Mouse (Mus musculus): ENCODE results near the gene Rnf24. TPM values are rescaled to one million over a fixed set of nuclear protein-coding genes. Genes with fewer than 3 reads are reported as not detected.
"Not testable (repeated sequence)": the region's sequence is repeated elsewhere in the genome, so short reads cannot be mapped to it uniquely, and the experiment has no call there.

Rnf24 gene
- polyA plus RNA-seq, 1 experiment, result 14.6 TPM

DNA sequence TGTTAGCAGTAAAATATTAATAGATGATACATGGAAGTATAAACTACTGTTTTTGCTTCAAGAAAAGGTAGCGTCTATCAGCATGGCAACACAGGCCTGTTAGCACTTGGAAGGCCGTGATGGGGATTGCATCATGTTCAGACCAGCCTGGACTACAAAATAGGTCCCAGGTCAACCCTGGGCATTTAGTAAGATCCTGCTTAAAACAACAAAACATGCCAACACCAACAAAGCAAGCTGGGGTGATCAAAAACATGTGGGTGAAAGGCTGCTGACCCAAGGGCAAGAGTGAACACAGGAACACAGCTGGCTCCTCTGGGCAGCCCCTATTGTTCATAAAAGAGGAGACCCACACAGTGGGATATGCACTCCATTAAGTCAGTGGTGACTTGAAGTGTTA, 44.9 kb downstream of the Rnf24 start:
- H3K4me1 ChIP-seq (ENCODE audit: control insufficient read depth, insufficient read depth, low read length), result no peaks in the 10 kb centered on the region
- 72% methylated on average over 2 of the region's 2 CpGs for WGBS
- DNase-seq, result no peak
- H3K27ac ChIP-seq (ENCODE audit: insufficient read depth, low read length), result no peak overlapping the region
- no peaks in the 10 kb centered on the region for H3K27me3 ChIP-seq (ENCODE audit: control insufficient read depth, insufficient read depth, low read length)
- TF ChIP-seq POLR2A (IDR thresholded peaks at IDR 0.05; ENCODE audit: borderline replicate concordance, insufficient read depth, low read length), result no peak
- no peak for TF ChIP-seq CTCF (IDR thresholded peaks at IDR 0.05; ENCODE audit: borderline replicate concordance, insufficient read depth, low read depth, low read length)
- no peak overlapping the region for H3K4me3 ChIP-seq (replicated peaks; ENCODE audit: insufficient read depth, low read depth, low read length)

DNA sequence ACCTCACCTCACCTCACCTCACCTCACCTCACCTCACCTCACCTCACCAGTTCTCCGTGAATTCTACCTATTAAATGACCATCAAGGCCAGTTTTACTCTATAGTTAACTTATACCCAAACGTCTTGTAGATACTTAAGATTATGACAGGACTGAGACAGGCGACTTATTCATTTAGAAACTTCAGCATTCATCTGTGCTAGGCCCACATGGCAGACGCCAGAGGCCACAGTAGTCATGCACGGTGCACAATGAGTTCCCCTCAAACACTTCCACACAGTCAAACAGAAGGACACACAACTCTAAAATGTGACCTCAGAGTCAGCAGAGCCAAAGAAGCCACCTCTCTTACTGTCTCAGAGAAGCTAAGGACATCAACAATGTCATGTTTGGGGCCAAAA, 45.3 kb downstream of the Rnf24 start:
- no peak for DNase-seq
- H3K27me3 ChIP-seq (ENCODE audit: control insufficient read depth, insufficient read depth, low read length), result no peaks in the 10 kb centered on the region
- no peak overlapping the region for H3K4me3 ChIP-seq (replicated peaks; ENCODE audit: insufficient read depth, low read depth, low read length)
- no peaks in the 10 kb centered on the region; the same call in 1 of the 2 replicates for H3K4me1 ChIP-seq (ENCODE audit: control insufficient read depth, insufficient read depth, low read length)
- TF ChIP-seq CTCF (IDR thresholded peaks at IDR 0.05; ENCODE audit: borderline replicate concordance, insufficient read depth, low read depth, low read length) (no peak), POLR2A (IDR thresholded peaks at IDR 0.05; ENCODE audit: borderline replicate concordance, insufficient read depth, low read length) (no peak)
- no peak overlapping the region for H3K27ac ChIP-seq (ENCODE audit: insufficient read depth, low read length)
- WGBS, result 85% methylated on average over 5 of the region's 5 CpGs

DNA sequence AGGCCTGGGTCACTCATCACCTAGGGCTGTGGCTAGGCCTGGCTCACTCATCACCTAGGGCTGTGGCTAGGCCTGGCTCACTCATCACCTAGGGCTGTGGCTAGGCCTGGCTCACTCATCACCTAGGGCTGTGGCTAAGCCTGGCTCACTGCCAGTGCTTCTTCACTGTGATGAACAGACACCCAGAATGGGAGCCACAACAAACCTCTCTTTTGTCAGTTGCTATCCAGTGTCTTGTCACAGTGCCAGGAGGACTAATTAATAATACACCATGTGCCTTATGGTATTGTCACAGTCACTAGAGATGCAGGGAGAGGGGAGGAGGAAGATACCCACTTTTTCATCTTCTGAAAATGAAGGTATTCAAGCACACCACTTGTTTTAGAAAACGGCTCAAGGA, 47.5 kb downstream of the Rnf24 start:
- not testable (repeated sequence) for H3K4me1 ChIP-seq (ENCODE audit: control insufficient read depth, insufficient read depth, low read length); H3K27ac ChIP-seq (ENCODE audit: insufficient read depth, low read length); H3K4me3 ChIP-seq (replicated peaks; ENCODE audit: insufficient read depth, low read depth, low read length); H3K27me3 ChIP-seq (ENCODE audit: control insufficient read depth, insufficient read depth, low read length)
- peak; percentile 34 to 57 for DNase-seq
- WGBS, result 53% methylated on average over 1 of the region's 1 CpGs

DNA sequence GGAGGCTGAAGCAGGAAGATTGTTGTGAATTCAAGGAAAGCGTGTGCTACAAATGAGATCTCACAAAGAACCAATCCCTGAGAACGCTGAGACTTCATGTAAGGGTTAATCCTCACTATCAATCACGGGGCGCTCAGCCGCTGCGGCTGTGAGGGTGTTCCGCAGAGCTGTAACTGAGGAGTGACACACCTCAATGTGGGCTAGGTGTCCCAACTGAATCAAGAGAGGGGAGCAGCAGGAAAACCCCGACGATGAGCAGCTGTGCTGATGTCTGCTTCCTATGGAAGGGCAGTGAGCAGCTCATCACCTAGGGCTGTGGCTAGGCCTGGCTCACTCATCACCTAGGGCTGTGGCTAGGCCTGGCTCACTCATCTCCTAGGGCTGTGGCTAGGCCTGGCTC, 48.2 kb downstream of the Rnf24 start:
- no peak overlapping the region for H3K27ac ChIP-seq (ENCODE audit: insufficient read depth, low read length)
- H3K27me3 ChIP-seq (ENCODE audit: control insufficient read depth, insufficient read depth, low read length), result no peaks in the 10 kb centered on the region
- DNase-seq, result no peak
- TF ChIP-seq CTCF (IDR thresholded peaks at IDR 0.05; ENCODE audit: borderline replicate concordance, insufficient read depth, low read depth, low read length) (no peak), POLR2A (IDR thresholded peaks at IDR 0.05; ENCODE audit: borderline replicate concordance, insufficient read depth, low read length) (no peak)
- WGBS, result 88% methylated on average over 9 of the region's 9 CpGs
- no peak overlapping the region for H3K4me3 ChIP-seq (replicated peaks; ENCODE audit: insufficient read depth, low read depth, low read length)
- H3K4me1 ChIP-seq (ENCODE audit: control insufficient read depth, insufficient read depth, low read length), result no peaks in the 10 kb centered on the region; the same call in 1 of the 2 replicates

DNA sequence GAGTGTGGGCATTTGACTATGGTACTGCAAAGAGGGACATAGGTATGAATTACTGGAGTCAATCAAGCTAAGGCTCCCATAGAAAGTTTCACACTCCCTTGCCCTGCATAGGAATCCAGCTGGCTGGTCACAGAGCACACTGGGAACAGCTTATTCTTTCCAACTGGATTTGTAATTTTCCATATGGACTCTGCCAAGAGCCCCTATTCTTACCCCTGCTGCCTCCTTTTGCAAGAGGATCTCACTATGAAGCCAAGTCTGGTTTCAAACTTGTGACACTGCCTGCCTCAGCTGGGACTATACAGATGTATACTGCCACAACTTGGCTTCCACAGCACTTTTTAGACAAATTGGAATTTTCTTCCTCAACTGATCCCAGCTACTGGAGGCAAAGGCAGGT, 51.1 kb downstream of the Rnf24 start:
- H3K4me1 ChIP-seq (ENCODE audit: control insufficient read depth, insufficient read depth, low read length), result no peaks in the 10 kb centered on the region; the same call in 1 of the 2 replicates
- H3K27ac ChIP-seq (ENCODE audit: insufficient read depth, low read length), result no peak overlapping the region
- H3K27me3 ChIP-seq (ENCODE audit: control insufficient read depth, insufficient read depth, low read length), result no peaks in the 10 kb centered on the region
- no peak for DNase-seq
- no peak for TF ChIP-seq CTCF (IDR thresholded peaks at IDR 0.05; ENCODE audit: borderline replicate concordance, insufficient read depth, low read depth, low read length)
- no peak for TF ChIP-seq POLR2A (IDR thresholded peaks at IDR 0.05; ENCODE audit: borderline replicate concordance, insufficient read depth, low read length)
- no peak overlapping the region for H3K4me3 ChIP-seq (replicated peaks; ENCODE audit: insufficient read depth, low read depth, low read length)

DNA sequence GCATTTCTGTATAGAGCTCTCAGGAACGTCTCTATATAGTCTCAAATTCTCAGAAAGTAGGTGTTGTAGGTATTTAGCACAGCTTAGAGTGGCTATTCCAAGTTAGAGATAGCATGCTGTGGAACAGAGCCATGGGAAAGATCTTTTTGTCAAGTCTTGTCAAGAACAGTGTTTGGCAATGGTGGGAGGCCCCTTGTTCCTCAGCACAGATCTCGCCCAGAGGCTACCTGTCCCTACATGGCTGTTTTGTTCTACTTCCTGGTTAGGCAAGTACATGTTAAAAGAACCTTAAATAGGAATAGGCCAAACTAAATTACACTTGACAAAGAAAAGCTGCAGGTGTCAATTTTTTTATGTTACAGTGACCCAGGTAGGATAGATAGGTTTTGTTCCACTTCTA, 52.2 kb downstream of the Rnf24 start:
- H3K27me3 ChIP-seq (ENCODE audit: control insufficient read depth, insufficient read depth, low read length), result no peaks in the 10 kb centered on the region
- DNase-seq, result no peak
- no peak overlapping the region for H3K4me3 ChIP-seq (replicated peaks; ENCODE audit: insufficient read depth, low read depth, low read length)
- H3K27ac ChIP-seq (ENCODE audit: insufficient read depth, low read length), result no peak overlapping the region
- 83% methylated on average over 2 of the region's 2 CpGs for WGBS
- H3K4me1 ChIP-seq (ENCODE audit: control insufficient read depth, insufficient read depth, low read length), result no peaks in the 10 kb centered on the region; the same call in 1 of the 2 replicates
- TF ChIP-seq CTCF (IDR thresholded peaks at IDR 0.05; ENCODE audit: borderline replicate concordance, insufficient read depth, low read depth, low read length) (no peak), POLR2A (IDR thresholded peaks at IDR 0.05; ENCODE audit: borderline replicate concordance, insufficient read depth, low read length) (no peak)

DNA sequence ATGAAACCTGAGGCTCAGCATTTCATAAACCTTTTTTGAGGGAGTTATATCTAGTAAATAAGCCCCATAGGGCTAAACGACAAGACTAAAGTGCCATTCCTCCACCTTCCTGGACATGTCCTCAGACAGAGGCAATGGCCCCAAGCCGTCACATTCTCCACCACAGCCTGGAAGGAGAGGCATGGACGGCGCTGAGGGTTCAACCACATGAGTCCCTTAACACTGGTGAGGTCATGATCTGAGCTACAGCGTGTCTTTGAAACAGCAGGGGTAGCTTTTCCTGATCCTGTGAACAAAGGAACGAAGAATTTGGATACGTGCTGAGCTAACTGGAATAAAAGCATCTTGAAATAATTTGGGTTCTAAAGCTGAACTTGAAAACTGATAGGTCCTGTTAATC, 54.0 kb downstream of the Rnf24 start:
- WGBS, result 44% methylated on average over 7 of the region's 7 CpGs
- H3K27ac ChIP-seq (ENCODE audit: insufficient read depth, low read length); H3K4me3 ChIP-seq (replicated peaks; ENCODE audit: insufficient read depth, low read depth, low read length); H3K4me1 ChIP-seq (ENCODE audit: control insufficient read depth, insufficient read depth, low read length); DNase-seq; H3K27me3 ChIP-seq (ENCODE audit: control insufficient read depth, insufficient read depth, low read length): not testable (repeated sequence)

DNA sequence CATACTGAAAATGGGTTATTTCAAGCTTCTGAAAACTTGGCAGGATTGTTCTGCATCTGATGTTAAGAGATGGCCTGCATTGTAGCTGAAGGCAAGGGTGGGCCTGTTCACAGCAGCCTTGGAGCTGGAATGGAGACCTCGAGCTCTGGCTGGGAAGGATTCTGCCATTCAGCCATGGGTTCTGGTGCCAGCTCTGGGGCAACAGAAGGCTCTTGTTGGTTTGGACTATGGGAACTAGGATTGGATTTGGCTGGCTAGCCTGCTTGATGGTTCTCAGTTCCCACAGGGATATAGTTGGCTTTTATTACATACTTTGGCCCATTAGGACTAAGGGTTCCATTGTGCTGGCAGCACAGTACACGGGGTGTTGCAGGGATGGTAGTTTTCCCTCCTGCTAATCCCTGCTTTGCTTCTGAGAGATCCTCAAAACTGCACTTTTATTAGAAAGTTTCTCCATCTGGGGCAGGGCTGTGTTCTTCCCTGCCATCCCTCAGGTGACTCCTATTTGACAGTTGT, 55.9 kb downstream of the Rnf24 start:
- WGBS, result 57% methylated on average over 2 of the region's 2 CpGs
- TF ChIP-seq CTCF (IDR thresholded peaks at IDR 0.05; ENCODE audit: borderline replicate concordance, insufficient read depth, low read depth, low read length) (no peak), POLR2A (IDR thresholded peaks at IDR 0.05; ENCODE audit: borderline replicate concordance, insufficient read depth, low read length) (no peak)
- DNase-seq, result no peak
- no peaks in the 10 kb centered on the region for H3K27me3 ChIP-seq (ENCODE audit: control insufficient read depth, insufficient read depth, low read length)
- H3K27ac ChIP-seq (ENCODE audit: insufficient read depth, low read length), result no peak overlapping the region; the same call in 1 of the 2 replicates
- no peak overlapping the region for H3K4me3 ChIP-seq (replicated peaks; ENCODE audit: insufficient read depth, low read depth, low read length)
- H3K4me1 ChIP-seq (ENCODE audit: control insufficient read depth, insufficient read depth, low read length), result no peaks in the 10 kb centered on the region

DNA sequence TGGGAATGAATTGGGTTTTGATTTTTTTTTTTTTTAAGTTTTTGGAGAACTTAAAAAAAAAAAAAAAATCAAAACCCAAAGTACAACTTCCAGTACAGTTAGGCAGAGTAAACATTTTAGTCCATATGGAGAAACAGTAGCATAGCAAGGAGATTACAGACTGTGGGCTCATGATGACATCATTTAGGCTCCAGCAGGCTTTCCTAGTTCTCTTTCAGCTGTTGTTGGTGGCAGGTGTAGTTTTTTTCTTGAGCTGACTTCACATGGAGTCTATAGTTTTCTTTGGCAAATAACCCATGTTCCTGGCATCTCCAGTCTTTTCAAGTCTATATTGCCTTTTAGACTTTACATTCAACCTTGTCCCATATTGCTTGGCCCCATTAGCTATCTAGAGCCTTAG, 62.0 kb downstream of the Rnf24 start:
- Histone ChIP-seq H3K27ac (ENCODE audit: insufficient read depth, low read length) (no peak overlapping the region), H3K4me1 (ENCODE audit: control insufficient read depth, insufficient read depth, low read length) (no peaks in the 10 kb centered on the region), H3K27me3 (ENCODE audit: control insufficient read depth, insufficient read depth, low read length) (no peaks in the 10 kb centered on the region), H3K4me3 (replicated peaks; ENCODE audit: insufficient read depth, low read depth, low read length) (no peak overlapping the region)
- no peak for DNase-seq
- TF ChIP-seq POLR2A (IDR thresholded peaks at IDR 0.05; ENCODE audit: borderline replicate concordance, insufficient read depth, low read length), result no peak
- TF ChIP-seq CTCF (IDR thresholded peaks at IDR 0.05; ENCODE audit: borderline replicate concordance, insufficient read depth, low read depth, low read length), result no peak
